Mouse (Mus musculus): ENCODE measurements around the gene Gpx3. TPM values are rescaled to one million over a fixed set of nuclear protein-coding genes. Genes with fewer than 3 reads are reported as not detected.
"Not testable (repeated sequence)": the region's sequence is repeated elsewhere in the genome, so short reads cannot be mapped to it uniquely, and the experiment has no call there.

Gpx3 gene
- polyA plus RNA-seq, 1 experiment from 2014 or later: 202 TPM

GRCm38 (mm10) chr11:54957708-54958107, 55.5 kb downstream of the Gpx3 start:
- not testable (repeated sequence) for H3K4me3 ChIP-seq (ENCODE audit: low read length); H3K4me2 ChIP-seq (ENCODE audit: low read depth, low read length); H3K9me3 ChIP-seq (ENCODE audit: control insufficient read depth, low read length); H3K36me3 ChIP-seq (ENCODE audit: control insufficient read depth, insufficient read depth, low read length); H3K27me3 ChIP-seq (ENCODE audit: control insufficient read depth, insufficient read depth, low read depth, low read length); H3K9ac ChIP-seq (ENCODE audit: low read length); H3K27ac ChIP-seq (ENCODE audit: low read length); ATAC-seq (ENCODE audit: low read depth)
- WGBS: 85% methylated on average over 3 of the region's 3 CpGs
- H3K4me1 ChIP-seq (replicated peaks; ENCODE audit: control insufficient read depth, insufficient read depth, low read length): peaks cover 12% of the 10 kb centered on the region; the same call in 1 of the 2 replicates

GRCm38 (mm10) chr11:54958571-54959073, 56.4 kb downstream of the Gpx3 start:
- Histone ChIP-seq H3K9ac (ENCODE audit: low read length) (no peak overlapping the region), H3K4me1 (replicated peaks; ENCODE audit: control insufficient read depth, insufficient read depth, low read length) (peaks cover 12% of the 10 kb centered on the region; the same call in 1 of the 2 replicates), H3K4me3 (ENCODE audit: low read length) (no peak overlapping the region), H3K9me3 (ENCODE audit: control insufficient read depth, low read length) (no peaks in the 10 kb centered on the region), H3K36me3 (ENCODE audit: control insufficient read depth, insufficient read depth, low read length) (no peaks in the 10 kb centered on the region), H3K27ac (ENCODE audit: low read length) (0 out of 2 replicates have a peak overlapping the region, but pooled peaks have one; percentile 31), H3K27me3 (ENCODE audit: control insufficient read depth, insufficient read depth, low read depth, low read length) (no peaks in the 10 kb centered on the region), H3K4me2 (ENCODE audit: low read depth, low read length) (no peak overlapping the region)
- no peak for ATAC-seq (ENCODE audit: low read depth)
- 29% methylated on average over 3 of the region's 3 CpGs for WGBS

Other genes with a start within 250 kb of the Gpx3 start
- 64.3 and 69.7 TPM in 2 replicates for gene Cdc42se2, start 114.8 kb upstream of the Gpx3 start, polyA plus RNA-seq (2015; fragmentation: Nextera tagmentation; extraction: Ambion mirVana)
- 5.8 and 7.7 TPM in 2 replicates for gene Lyrm7, start 41.5 kb upstream of the Gpx3 start, polyA plus RNA-seq (2015; fragmentation: Nextera tagmentation; extraction: Ambion mirVana)
- 563 and 641 TPM in 2 replicates for gene Hint1, start 36.1 kb upstream of the Gpx3 start, polyA plus RNA-seq (2015; fragmentation: Nextera tagmentation; extraction: Ambion mirVana)
- gene Tnip1, start 60.5 kb downstream of the Gpx3 start, polyA plus RNA-seq (2015; fragmentation: Nextera tagmentation; extraction: Ambion mirVana): 18.7 and 19.2 TPM in 2 replicates
- gene Anxa6, start 131.0 kb downstream of the Gpx3 start, polyA plus RNA-seq (2015; fragmentation: Nextera tagmentation; extraction: Ambion mirVana): 406 and 415 TPM in 2 replicates
- gene Ccdc69, start 175.7 kb downstream of the Gpx3 start, polyA plus RNA-seq (2015; fragmentation: Nextera tagmentation; extraction: Ambion mirVana): 3.5 and 3.8 TPM in 2 replicates
- gene Gm2a, start 195.7 kb downstream of the Gpx3 start, polyA plus RNA-seq (2015; fragmentation: Nextera tagmentation; extraction: Ambion mirVana): 22.8 TPM in 2 replicates
- not detected in 2 replicates for gene Slc36a3, start 249.3 kb downstream of the Gpx3 start, polyA plus RNA-seq (2015; fragmentation: Nextera tagmentation; extraction: Ambion mirVana)